Mouse (Mus musculus): ENCODE measurements around the gene H2-T22.
"Not testable (repeated sequence)": the region's sequence is repeated elsewhere in the genome, so short reads cannot be mapped to it uniquely, and the experiment has no call there.

The H2-T22 gene

GRCm38 (mm10) chr17:36042610-36043169 lies at the start of gene H2-T22, which contains the start of gene Gm6034:
H2-T22 (minus strand) TSS chr17:36042747.
Gm6034 (plus strand) TSS chr17:36042961.
- peak; percentile 42 to 56 for DNase-seq (ENCODE audit: low spot score in 2 of 2)

GRCm38 (mm10) chr17:36091933-36092332 lies 49.4 kb upstream of the H2-T22 start:
- not testable (repeated sequence) for DNase-seq (ENCODE audit: low spot score in 2 of 2)

- not testable (repeated sequence) for DNase-seq (ENCODE audit: low spot score in 2 of 2)
Observed at GRCm38 (mm10) chr17:36085976-36086375, 43.4 kb upstream of the H2-T22 start.

- no peak for DNase-seq (ENCODE audit: low spot score in 2 of 2)
Observed at GRCm38 (mm10) chr17:36083870-36084451, 41.4 kb upstream of the H2-T22 start.

- DNase-seq (ENCODE audit: low spot score in 2 of 2) = no peak
Observed at GRCm38 (mm10) chr17:36083266-36083869, 40.8 kb upstream of the H2-T22 start.

- not testable (repeated sequence) for DNase-seq (ENCODE audit: low spot score in 2 of 2)
Observed at GRCm38 (mm10) chr17:36082519-36083232, 40.1 kb upstream of the H2-T22 start.

- DNase-seq (ENCODE audit: low spot score in 2 of 2) = not testable (repeated sequence)
Observed at GRCm38 (mm10) chr17:36081901-36082300, 39.4 kb upstream of the H2-T22 start.

GRCm38 (mm10) chr17:36060829-36061228 lies 18.3 kb upstream of the H2-T22 start:
- peak; percentile 72 to 84 for DNase-seq (ENCODE audit: low spot score in 2 of 2)

GRCm38 (mm10) chr17:36058362-36058761 lies 15.8 kb upstream of the H2-T22 start, which contains the start of gene Gm11127:
Gm11127 (minus strand) TSS chr17:36058371.
- DNase-seq (ENCODE audit: low spot score in 2 of 2) = not testable (repeated sequence)

- DNase-seq (ENCODE audit: low spot score in 2 of 2) = not testable (repeated sequence)
Observed at GRCm38 (mm10) chr17:36057927-36058326, 15.4 kb upstream of the H2-T22 start.

GRCm38 (mm10) chr17:36043286-36043685 lies 739 bp upstream of the H2-T22 start:
- no peak for DNase-seq (ENCODE audit: low spot score in 2 of 2)

- not testable (repeated sequence) for DNase-seq (ENCODE audit: low spot score in 2 of 2)
Observed at GRCm38 (mm10) chr17:36042055-36042454, 492 bp downstream of the H2-T22 start.

GRCm38 (mm10) chr17:36040604-36041003 lies 1.9 kb downstream of the H2-T22 start:
- not testable (repeated sequence) for DNase-seq (ENCODE audit: low spot score in 2 of 2)

- DNase-seq (ENCODE audit: low spot score in 2 of 2) = not testable (repeated sequence)
Observed at GRCm38 (mm10) chr17:36036126-36036525, 6.4 kb downstream of the H2-T22 start.

GRCm38 (mm10) chr17:36035010-36035638 lies 7.4 kb downstream of the H2-T22 start:
- DNase-seq (ENCODE audit: low spot score in 2 of 2) = peak; percentile 52 to 72

GRCm38 (mm10) chr17:36034524-36034923 lies 8.0 kb downstream of the H2-T22 start:
- not testable (repeated sequence) for DNase-seq (ENCODE audit: low spot score in 2 of 2)

GRCm38 (mm10) chr17:36032351-36032875 lies 10.1 kb downstream of the H2-T22 start, which contains the start of gene H2-T23:
H2-T23 (minus strand) TSS chr17:36032855.
- peak; percentile 44 to 56 for DNase-seq (ENCODE audit: low spot score in 2 of 2)

GRCm38 (mm10) chr17:36031583-36032331 lies 10.8 kb downstream of the H2-T22 start:
- DNase-seq (ENCODE audit: low spot score in 2 of 2) = peak; percentile 37 to 56

GRCm38 (mm10) chr17:36030703-36031582 lies 11.6 kb downstream of the H2-T22 start:
- DNase-seq (ENCODE audit: low spot score in 2 of 2) = not testable (repeated sequence)

All from spleen, postnatal 14 days (tissue).